Mouse (Mus musculus) heart, embryonic 14.5 days (tissue): ENCODE measurements at regions not wholly inside any gene's neighbourhood (a gene's known extent, or its start where the extent isn't known, plus 50 kb on each side); places are given as distances from the start of the nearest gene placed in this dataset.
A peak's percentile ranks its signal among the peaks of the same experiment; 100 is the strongest.

ENCODE experiments used
- ATAC-seq: fragments of 200-750 bp; cut with Nextera tagmentation; 2 replicates; pipeline ENCODE4 v1.8.0; 2017; ENCODE audit warnings: low read depth, moderate TSS enrichment; ENCODE audit not compliant: insufficient number of reproducible peaks, insufficient read depth, low FRiP score
- H3K27ac ChIP-seq, 2 experiments: fragments of 200-500 bp in 1 of 2; fragments of 300-500 bp in 1 of 2; sonication (generic) in 1 of 2; replicated peaks in 1 of 2; 2 replicates each; pipeline ENCODE4 v1.5.1; 2012 to 2014; ENCODE audit warnings: low read depth in 2 of 2, low read length in 2 of 2, control low read depth in 1 of 2, mild to moderate bottlenecking in 1 of 2, mixed read lengths in 1 of 2; ENCODE audit not compliant: control insufficient read depth in 1 of 2, insufficient read depth in 1 of 2
- H3K27me3 ChIP-seq: fragments of 300-500 bp; sonication (generic); 2 replicates; pipeline ENCODE4 v1.6.1; 2014; ENCODE audit warnings: mild to moderate bottlenecking, low read length, control low read depth; ENCODE audit not compliant: control insufficient read depth, insufficient read depth
- H3K36me3 ChIP-seq: fragments of 300-500 bp; sonication (generic); 2 replicates; pipeline ENCODE4 v1.6.1; 2014; ENCODE audit warnings: mild to moderate bottlenecking, control low read depth, low read length, mixed read lengths; ENCODE audit not compliant: control insufficient read depth, insufficient read depth
- H3K4me1 ChIP-seq, 2 experiments: fragments of 200-500 bp in 1 of 2; fragments of 300-500 bp in 1 of 2; sonication (generic) in 1 of 2; 2 replicates each; pipeline ENCODE4 v1.6.1; 2012 to 2014; ENCODE audit warnings: low read length in 2 of 2, control low read depth in 1 of 2, mixed read lengths in 1 of 2; ENCODE audit not compliant: control insufficient read depth in 2 of 2, insufficient read depth in 2 of 2
- H3K4me2 ChIP-seq: fragments of 300-500 bp; sonication (generic); 2 replicates; pipeline ENCODE4 v1.6.1; 2014; ENCODE audit warnings: mild to moderate bottlenecking, low read length
- H3K4me3 ChIP-seq, 2 experiments: fragments of 200-500 bp in 1 of 2; fragments of 300-500 bp in 1 of 2; sonication (generic) in 1 of 2; 2 replicates each; pipeline ENCODE4 v1.5.1; 2012 to 2014; ENCODE audit warnings: low read length in 2 of 2, mild to moderate bottlenecking in 2 of 2, control low read depth in 1 of 2, low read depth in 1 of 2, moderate library complexity in 1 of 2; ENCODE audit not compliant: control insufficient read depth in 1 of 2, insufficient read depth in 1 of 2
- H3K9ac ChIP-seq: fragments of 300-500 bp; sonication (generic); 2 replicates; pipeline ENCODE4 v1.6.1; 2014; ENCODE audit warnings: mild to moderate bottlenecking, low read length
- H3K9me3 ChIP-seq: fragments of 300-500 bp; sonication (generic); 2 replicates; pipeline ENCODE4 v1.6.1; 2016; ENCODE audit warnings: low read length, control low read depth; ENCODE audit not compliant: control insufficient read depth
- WGBS: fragments of 180-500 bp; shearing (Covaris S2); extraction: QIAGEN DNeasy Blood & Tissue Kit; methylation state at CpG from one replicate; pipeline ENCODE4 v1.1.7; 2014; 5-methylcytosine and 5-hydroxymethylcytosine counted together

- no peaks in the 10 kb centered on the region for H3K9me3 ChIP-seq
- H3K27ac ChIP-seq = no peak overlapping the region
- no peak overlapping the region for H3K9ac ChIP-seq
- no peak for ATAC-seq
- H3K4me3 ChIP-seq = no peak overlapping the region
- H3K4me2 ChIP-seq = no peak overlapping the region
- H3K4me1 ChIP-seq = no peaks in the 10 kb centered on the region; a peak in 1 of 4 replicates
- H3K36me3 ChIP-seq = no peaks in the 10 kb centered on the region
- H3K27me3 ChIP-seq = no peaks in the 10 kb centered on the region
- WGBS = 84% methylated on average over 8 of the region's 8 CpGs
Measured at GRCm38 (mm10) chr1:71851268-71851667, 198.3 kb upstream of the Fn1 start.

GRCm38 (mm10) chr1:71848656-71849055, 195.7 kb upstream of the Fn1 start:
- peaks cover 4 to 8% of the 10 kb centered on the region in 2 experiments; a peak in 3 of 4 replicates for H3K4me1 ChIP-seq
- no peak for ATAC-seq
- no peak overlapping the region for H3K4me3 ChIP-seq
- H3K27ac ChIP-seq = no peak overlapping the region
- H3K36me3 ChIP-seq = no peaks in the 10 kb centered on the region
- H3K27me3 ChIP-seq = no peaks in the 10 kb centered on the region
- H3K9me3 ChIP-seq = no peaks in the 10 kb centered on the region
- 85% methylated on average over 5 of the region's 5 CpGs for WGBS
- H3K4me2 ChIP-seq = no peak overlapping the region
- H3K9ac ChIP-seq = no peak overlapping the region

- Histone ChIP-seq H3K9ac (peak overlapping the region; percentile 51), H3K4me2 (peak overlapping the region; percentile 58), H3K27ac (peak overlapping the region; percentile 83 to 84), H3K9me3 (no peaks in the 10 kb centered on the region), H3K36me3 (no peaks in the 10 kb centered on the region), H3K27me3 (no peaks in the 10 kb centered on the region), H3K4me3 (peak overlapping the region; percentile 26; a peak in 3 of 4 replicates), H3K4me1 (peaks cover 4 to 8% of the 10 kb centered on the region in 2 experiments; a peak in 3 of 4 replicates)
- WGBS = 16% methylated on average over 16 of the region's 16 CpGs
- ATAC-seq = peak; percentile 56; the same call in 1 of the 2 replicates
Measured at GRCm38 (mm10) chr1:71844938-71845685, 192.1 kb upstream of the Fn1 start.

GRCm38 (mm10) chr1:71837764-71838163, 184.8 kb upstream of the Fn1 start:
- no peak overlapping the region; the same call in 1 of the 2 replicates for H3K4me2 ChIP-seq
- no peak for ATAC-seq
- WGBS = 65% methylated on average over 12 of the region's 12 CpGs
- no peak overlapping the region for H3K4me3 ChIP-seq
- peaks cover 0 to 2% of the 10 kb centered on the region in 2 experiments; a peak in 1 of 4 replicates for H3K4me1 ChIP-seq
- no peak overlapping the region for H3K27ac ChIP-seq
- no peaks in the 10 kb centered on the region for H3K36me3 ChIP-seq
- H3K9me3 ChIP-seq = peaks cover 3% of the 10 kb centered on the region; the same call in 1 of the 2 replicates
- H3K27me3 ChIP-seq = no peaks in the 10 kb centered on the region
- no peak overlapping the region for H3K9ac ChIP-seq

GRCm38 (mm10) chr1:71837039-71837648, 184.1 kb upstream of the Fn1 start:
- 77% methylated on average over 20 of the region's 20 CpGs for WGBS
- Histone ChIP-seq H3K27me3 (no peaks in the 10 kb centered on the region), H3K4me2 (no peak overlapping the region), H3K9ac (no peak overlapping the region), H3K4me3 (no peak overlapping the region), H3K27ac (no peak overlapping the region), H3K9me3 (peaks cover 3% of the 10 kb centered on the region; the same call in 1 of the 2 replicates), H3K4me1 (peaks cover 0 to 2% of the 10 kb centered on the region in 2 experiments; a peak in 1 of 4 replicates), H3K36me3 (no peaks in the 10 kb centered on the region)
- ATAC-seq = no peak

GRCm38 (mm10) chr1:71830379-71830778, 177.4 kb upstream of the Fn1 start:
- no peaks in the 10 kb centered on the region for H3K27me3 ChIP-seq
- H3K4me1 ChIP-seq = no peaks in the 10 kb centered on the region
- no peaks in the 10 kb centered on the region for H3K9me3 ChIP-seq
- H3K4me2 ChIP-seq = no peak overlapping the region
- no peak overlapping the region for H3K4me3 ChIP-seq
- 73% methylated on average over 6 of the region's 6 CpGs for WGBS
- no peaks in the 10 kb centered on the region for H3K36me3 ChIP-seq
- H3K27ac ChIP-seq = no peak overlapping the region
- H3K9ac ChIP-seq = no peak overlapping the region
- no peak for ATAC-seq

- H3K27me3 ChIP-seq = no peaks in the 10 kb centered on the region
Measured at GRCm38 (mm10) chr1:71824410-71824809, 171.4 kb upstream of the Fn1 start.

More at GRCm38 (mm10) chr1:71824410-71824809, 171.4 kb upstream of the Fn1 start:
- H3K4me3 ChIP-seq = no peak overlapping the region
- no peak overlapping the region for H3K4me2 ChIP-seq
- no peaks in the 10 kb centered on the region for H3K9me3 ChIP-seq
- no peak for ATAC-seq
- no peak overlapping the region for H3K9ac ChIP-seq
- H3K4me1 ChIP-seq = peaks cover 0 to 15% of the 10 kb centered on the region in 2 experiments; a peak in 1 of 4 replicates
- no peaks in the 10 kb centered on the region for H3K36me3 ChIP-seq
- no peak overlapping the region; a peak in 1 of 4 replicates for H3K27ac ChIP-seq
- 78% methylated on average over 5 of the region's 5 CpGs for WGBS
